Mouse (Mus musculus) frontal cortex, adult (tissue): ENCODE results near the gene Ppef2.

Experiments
- ATAC-seq: cut with Nextera tagmentation; 2 replicates; pipeline ENCODE4 v1.9.2; 2017; ENCODE audit warnings: mild to moderate bottlenecking, moderate library complexity, mixed read lengths; ENCODE audit not compliant: low TSS enrichment

Ppef2 gene

GRCm38 (mm10) chr5:92256218-92256617, at the start of gene Ppef2:
Ppef2 (minus strand) TSS chr5:92256278.
- no peak for ATAC-seq

GRCm38 (mm10) chr5:92304291-92304690, 48.2 kb upstream of the Ppef2 start:
- no peak for ATAC-seq

- ATAC-seq = no peak
Measured at GRCm38 (mm10) chr5:92302149-92302840, 46.2 kb upstream of the Ppef2 start.

GRCm38 (mm10) chr5:92294525-92294924, 38.4 kb upstream of the Ppef2 start:
- ATAC-seq = no peak

- ATAC-seq = no peak
Measured at GRCm38 (mm10) chr5:92291652-92292414, 35.8 kb upstream of the Ppef2 start.

DNA sequence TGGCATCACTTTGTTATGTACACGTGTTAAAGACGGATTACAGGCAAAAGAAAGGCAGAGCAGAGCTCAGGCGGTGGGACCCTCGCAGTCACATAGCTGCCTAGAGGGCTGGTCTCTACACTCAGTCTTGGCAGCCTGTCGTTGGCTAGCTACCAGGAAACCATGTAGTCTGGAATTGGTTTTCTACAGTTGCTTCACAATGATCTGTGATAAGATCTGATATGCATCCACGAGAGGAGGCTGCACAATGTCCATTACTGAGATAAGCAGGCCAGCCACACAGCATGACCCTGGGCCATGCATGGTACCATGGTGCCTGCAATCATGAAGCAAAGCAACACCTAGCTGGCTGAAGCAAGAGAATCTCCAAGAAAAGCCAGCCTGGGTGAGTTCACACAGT, 31.8 kb upstream of the Ppef2 start:
- no peak for ATAC-seq

DNA sequence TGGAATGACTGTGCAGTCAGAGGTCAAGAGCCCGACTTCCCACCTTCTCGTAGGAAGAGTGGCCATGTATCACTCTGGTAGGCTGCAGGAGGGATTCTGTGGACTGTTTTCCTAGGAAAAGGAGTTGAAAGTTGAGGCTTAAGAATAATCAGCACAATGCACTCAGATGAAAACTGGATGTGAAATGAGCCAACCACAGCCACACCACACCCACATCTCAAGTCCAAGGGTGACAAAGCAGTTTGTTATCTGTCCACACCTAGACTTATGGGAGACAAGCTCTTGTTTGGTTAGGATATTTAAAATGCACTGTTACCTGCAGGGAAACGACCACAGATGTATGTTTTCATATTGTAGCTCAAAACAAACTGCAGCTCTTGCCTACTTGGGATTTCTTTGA, 27.0 kb upstream of the Ppef2 start:
- no peak for ATAC-seq

DNA sequence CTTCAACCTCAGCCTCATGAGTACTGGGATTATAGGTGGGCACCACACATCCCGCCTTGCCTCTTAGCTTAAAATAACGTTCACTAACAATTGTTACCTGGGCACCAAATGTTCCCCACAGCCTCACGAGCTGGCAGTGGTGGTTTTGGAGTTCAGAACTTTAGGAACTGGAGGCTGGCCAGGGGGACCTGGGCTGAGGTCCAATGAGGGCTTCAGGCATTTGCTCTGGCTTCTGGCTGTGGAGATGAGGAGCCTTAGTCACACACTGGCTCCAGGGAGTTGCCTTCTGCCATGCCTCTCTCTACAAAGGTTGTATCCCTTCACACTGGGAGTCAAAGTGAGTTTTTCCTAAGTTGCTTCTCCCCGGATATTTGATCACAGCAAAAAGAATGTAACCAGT, 26.5 kb upstream of the Ppef2 start:
- no peak for ATAC-seq

DNA sequence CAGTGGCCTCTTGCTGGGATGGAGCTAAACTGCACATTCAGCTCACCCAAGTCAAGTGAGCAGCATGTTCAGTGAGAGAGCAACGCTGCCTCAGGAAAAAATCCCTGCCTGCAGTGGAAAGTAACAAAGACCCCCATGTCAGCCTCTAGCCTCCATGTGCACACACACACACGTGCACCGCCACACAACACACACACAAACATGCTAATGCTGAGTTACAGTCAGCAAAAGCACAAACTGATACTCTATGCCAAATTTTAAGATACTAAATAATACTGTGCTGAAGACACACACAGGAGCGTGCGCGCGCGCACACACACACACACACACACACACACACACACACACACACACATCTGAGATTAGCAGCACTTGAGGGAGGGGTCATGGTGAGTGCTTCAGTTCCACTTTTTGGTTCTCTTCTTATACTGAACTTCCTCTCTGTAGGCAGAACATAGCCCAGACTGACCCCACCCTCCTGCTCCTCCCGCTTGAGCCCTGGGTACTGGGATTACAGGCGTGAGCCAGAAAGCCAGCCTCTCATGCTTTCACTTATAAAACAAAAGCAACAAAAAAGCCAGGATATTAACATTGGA, 23.0 kb upstream of the Ppef2 start:
- ATAC-seq = no peak

DNA sequence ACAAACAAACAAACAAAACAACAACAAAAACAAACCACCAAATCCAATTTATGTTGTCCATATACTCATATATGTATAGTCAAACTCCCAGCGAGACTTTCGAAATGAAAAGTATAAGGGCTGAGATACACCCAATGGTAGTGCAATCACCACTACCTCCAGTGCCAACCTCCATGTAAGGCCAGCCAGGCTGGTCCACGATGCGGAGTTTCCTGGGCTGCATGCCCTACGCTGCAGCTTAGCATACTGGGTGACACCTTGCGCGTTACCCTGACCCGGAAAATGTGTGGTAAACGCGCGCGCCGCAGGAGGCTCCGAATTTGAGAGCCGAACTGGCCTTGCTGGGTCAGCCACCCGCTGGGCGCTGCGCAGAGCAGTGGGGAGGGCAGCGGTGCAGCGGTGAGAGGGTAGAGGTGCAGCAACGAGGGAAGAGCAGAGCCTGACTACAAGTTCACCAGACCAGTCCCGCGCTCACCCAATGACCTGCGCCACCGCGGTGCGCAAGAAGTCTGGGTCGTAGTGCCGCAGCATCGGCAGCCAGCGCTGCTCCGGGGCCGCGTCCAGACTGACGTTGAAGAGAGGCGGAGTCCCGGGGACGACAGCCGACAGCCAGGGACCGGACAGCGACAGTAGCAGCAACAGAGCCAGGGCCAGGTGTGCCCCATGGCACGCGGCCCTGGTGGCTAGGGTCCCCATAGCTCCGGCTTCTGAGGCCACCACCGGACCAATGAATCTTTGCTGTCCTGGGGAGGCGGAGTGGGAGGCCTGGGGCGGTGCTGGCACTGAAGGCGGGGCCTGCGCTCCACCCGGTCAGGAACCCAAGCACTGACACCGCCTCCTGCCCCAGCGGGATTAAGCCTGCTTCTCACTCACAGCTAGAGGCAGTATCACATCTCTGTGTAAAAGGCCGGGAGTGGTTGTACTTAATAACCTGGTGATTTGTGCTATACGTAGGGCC, 21.6 kb upstream of the Ppef2 start, which contains the start of gene Naaa:
TSS of gene Naaa (minus strand) at position 734 of the 958 bp plus-strand sequence.
- ATAC-seq = peak; percentile 93

GRCm38 (mm10) chr5:92270496-92270895, 14.4 kb upstream of the Ppef2 start:
- no peak for ATAC-seq

GRCm38 (mm10) chr5:92263761-92264359, 7.8 kb upstream of the Ppef2 start:
- peak; percentile 90 for ATAC-seq

GRCm38 (mm10) chr5:92262646-92263045, 6.6 kb upstream of the Ppef2 start:
- ATAC-seq = no peak

GRCm38 (mm10) chr5:92254476-92254875, 1.6 kb downstream of the Ppef2 start:
- ATAC-seq = no peak

GRCm38 (mm10) chr5:92252797-92253343, 3.2 kb downstream of the Ppef2 start:
- ATAC-seq = peak; percentile 97

- no peak for ATAC-seq
Measured at GRCm38 (mm10) chr5:92252031-92252430, 4.0 kb downstream of the Ppef2 start.

DNA sequence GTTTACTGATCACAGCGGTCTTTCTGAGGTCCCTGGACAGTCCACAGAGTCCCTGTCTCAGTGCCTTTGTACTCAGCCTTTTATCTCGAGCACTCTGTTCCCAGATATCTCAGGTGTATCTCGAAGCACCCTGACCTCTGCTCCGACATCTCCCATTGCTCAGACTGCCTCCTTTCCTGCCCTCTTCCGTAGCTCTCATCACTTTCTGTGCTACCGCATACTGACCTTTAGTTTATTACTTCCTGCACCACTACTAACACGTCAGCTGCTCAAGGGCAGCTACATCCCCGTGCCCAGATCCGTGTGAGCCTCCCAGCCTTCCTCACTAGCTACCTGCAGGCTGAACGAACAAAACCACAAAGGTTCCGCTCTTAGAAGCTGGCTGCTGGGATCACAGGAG, 7.5 kb downstream of the Ppef2 start:
- ATAC-seq = no peak

DNA sequence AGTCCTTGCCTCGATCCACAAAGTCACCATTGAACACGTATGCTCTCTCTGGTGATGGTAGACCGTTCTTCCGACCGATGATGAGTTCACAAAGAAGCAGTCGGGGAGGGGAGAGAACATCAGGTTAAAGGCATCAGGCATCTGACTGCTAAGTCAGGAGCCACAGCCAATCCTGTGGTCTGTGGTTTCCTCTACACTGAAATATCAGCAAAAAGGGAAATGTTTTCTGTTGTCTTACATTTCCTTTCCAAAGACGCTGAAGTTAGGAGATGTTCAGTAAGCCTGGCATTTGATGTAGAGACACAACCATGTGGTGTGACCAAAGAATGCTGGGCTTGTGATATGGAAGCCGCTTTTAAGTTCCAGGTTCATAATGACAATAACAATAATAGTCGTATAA, 10.6 kb downstream of the Ppef2 start:
- no peak for ATAC-seq

DNA sequence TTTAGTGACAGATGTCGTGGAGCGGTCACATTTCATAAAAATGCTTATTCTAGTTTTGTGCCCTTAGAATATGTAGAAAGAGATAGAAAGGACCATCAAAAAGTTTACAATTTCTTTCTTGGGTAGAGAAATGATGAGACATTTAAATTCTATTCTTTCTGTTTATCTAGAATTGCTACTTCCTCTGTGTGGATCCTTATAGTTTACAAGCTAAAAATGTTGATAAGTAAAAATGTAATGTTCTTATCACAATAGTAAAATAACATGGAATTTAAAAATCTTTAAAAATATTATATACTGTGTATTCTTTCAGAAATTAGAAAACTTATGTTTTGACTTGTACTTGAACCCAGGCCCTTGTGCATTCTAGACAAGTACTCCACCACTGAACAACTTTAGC, 11.2 kb downstream of the Ppef2 start:
- ATAC-seq = no peak

- peak; percentile 66 for ATAC-seq
Measured at GRCm38 (mm10) chr5:92240769-92241168, 15.3 kb downstream of the Ppef2 start.
